Mouse (Mus musculus) adrenal gland, postnatal 25 days (tissue): ENCODE data around the gene Fuz. TPM values are rescaled to one million over a fixed set of nuclear protein-coding genes. Genes with fewer than 3 reads are reported as not detected.
A peak's percentile ranks its signal among the peaks of the same experiment; 100 is the strongest.
"Not testable (repeated sequence)": the region's sequence is repeated elsewhere in the genome, so short reads cannot be mapped to it uniquely, and the experiment has no call there.

Source experiments
- DNase-seq: peaks from one replicate; pipeline ENCODE4 v3.0.0; 2021; ENCODE audit warnings: mixed read lengths
- total RNA-seq: library from RNA; stranded (reverse); gene quantifications from 2 replicates; pipeline ENCODE4 v1.2.3, GENCODE M21; 2021

Fuz gene
- total RNA-seq, 1 experiment from 2014 or later: 37.4 TPM

GRCm38 (mm10) chr7:44860576-44861428, 35.1 kb upstream of the Fuz start:
- peak; percentile 79 for DNase-seq

- no peak for DNase-seq
These were observed 34.5 kb upstream of the Fuz start for GRCm38 (mm10) chr7:44861429-44861816.

- peak; percentile 28 for DNase-seq
These were observed 33.4 kb upstream of the Fuz start for GRCm38 (mm10) chr7:44862434-44862833.

- DNase-seq: no peak
These were observed 32.7 kb upstream of the Fuz start for GRCm38 (mm10) chr7:44863210-44863609.

- no peak for DNase-seq
These were observed 31.8 kb upstream of the Fuz start for GRCm38 (mm10) chr7:44863982-44864494.

GRCm38 (mm10) chr7:44864595-44865542, 31.0 kb upstream of the Fuz start:
- DNase-seq: no peak

- DNase-seq: peak; percentile 73
These were observed 29.4 kb upstream of the Fuz start for GRCm38 (mm10) chr7:44866276-44867009.

GRCm38 (mm10) chr7:44867010-44867702, 28.7 kb upstream of the Fuz start:
- DNase-seq: no peak

- DNase-seq: no peak
These were observed 28.1 kb upstream of the Fuz start for GRCm38 (mm10) chr7:44867802-44868201.

- no peak for DNase-seq
These were observed 27.4 kb upstream of the Fuz start for GRCm38 (mm10) chr7:44868465-44868864.

- peak; percentile 77 for DNase-seq
These were observed 26.8 kb upstream of the Fuz start for GRCm38 (mm10) chr7:44868919-44869696.

GRCm38 (mm10) chr7:44869697-44870528, 26.0 kb upstream of the Fuz start, which contains the start of gene Ptov1:
Gene Ptov1 (minus strand): TSS chr7:44869788.
- peak; percentile 88 for DNase-seq

- DNase-seq: no peak
These were observed 25.3 kb upstream of the Fuz start for GRCm38 (mm10) chr7:44870614-44871013.

- DNase-seq: no peak
These were observed 24.7 kb upstream of the Fuz start for GRCm38 (mm10) chr7:44871181-44871580.

- not testable (repeated sequence) for DNase-seq
These were observed 24.1 kb upstream of the Fuz start for GRCm38 (mm10) chr7:44871774-44872173.

- no peak for DNase-seq
These were observed 18.0 kb upstream of the Fuz start for GRCm38 (mm10) chr7:44877833-44878232.

GRCm38 (mm10) chr7:44883036-44883435, 12.8 kb upstream of the Fuz start:
- peak; percentile 62 for DNase-seq

- no peak for DNase-seq
These were observed 11.2 kb upstream of the Fuz start for GRCm38 (mm10) chr7:44884637-44885036.

GRCm38 (mm10) chr7:44886964-44887363, 8.9 kb upstream of the Fuz start:
- DNase-seq: no peak
